Mouse (Mus musculus) erythroblast, adult 5-6 weeks (primary cell): ENCODE data around the gene Colgalt1. TPM values are rescaled to one million over a fixed set of nuclear protein-coding genes. Genes with fewer than 3 reads are reported as not detected.

Experiments used
- ATAC-seq: replicated peaks from 2 replicates; pipeline ENCODE4 v1.8.0; 2016; ENCODE audit warnings: moderate number of reproducible peaks, mild to moderate bottlenecking, moderate TSS enrichment, inconsistent platforms; ENCODE audit not compliant: poor library complexity, low FRiP score, severe bottlenecking
- total RNA-seq, 2 experiments: library from RNA; stranded (forward) in 1 of 2; stranded (reverse) in 1 of 2; fragments of 150-400 nt in 1 of 2; fragments of 200-764, 138-1000 nt in 1 of 2; gene quantifications; 2 replicates each; pipeline versions ENCODE4 v1.2.3 to v1.2.4; 2015 to 2017; ENCODE audit warnings: low replicate concordance in 2 of 2

Gene Colgalt1
- 9.8 and 19.9 TPM in 2 replicates for total RNA-seq (2015; ENCODE audit: low replicate concordance)
- total RNA-seq (2017; ENCODE audit: low replicate concordance) = 9.6 and 10.8 TPM in 2 replicates

DNA sequence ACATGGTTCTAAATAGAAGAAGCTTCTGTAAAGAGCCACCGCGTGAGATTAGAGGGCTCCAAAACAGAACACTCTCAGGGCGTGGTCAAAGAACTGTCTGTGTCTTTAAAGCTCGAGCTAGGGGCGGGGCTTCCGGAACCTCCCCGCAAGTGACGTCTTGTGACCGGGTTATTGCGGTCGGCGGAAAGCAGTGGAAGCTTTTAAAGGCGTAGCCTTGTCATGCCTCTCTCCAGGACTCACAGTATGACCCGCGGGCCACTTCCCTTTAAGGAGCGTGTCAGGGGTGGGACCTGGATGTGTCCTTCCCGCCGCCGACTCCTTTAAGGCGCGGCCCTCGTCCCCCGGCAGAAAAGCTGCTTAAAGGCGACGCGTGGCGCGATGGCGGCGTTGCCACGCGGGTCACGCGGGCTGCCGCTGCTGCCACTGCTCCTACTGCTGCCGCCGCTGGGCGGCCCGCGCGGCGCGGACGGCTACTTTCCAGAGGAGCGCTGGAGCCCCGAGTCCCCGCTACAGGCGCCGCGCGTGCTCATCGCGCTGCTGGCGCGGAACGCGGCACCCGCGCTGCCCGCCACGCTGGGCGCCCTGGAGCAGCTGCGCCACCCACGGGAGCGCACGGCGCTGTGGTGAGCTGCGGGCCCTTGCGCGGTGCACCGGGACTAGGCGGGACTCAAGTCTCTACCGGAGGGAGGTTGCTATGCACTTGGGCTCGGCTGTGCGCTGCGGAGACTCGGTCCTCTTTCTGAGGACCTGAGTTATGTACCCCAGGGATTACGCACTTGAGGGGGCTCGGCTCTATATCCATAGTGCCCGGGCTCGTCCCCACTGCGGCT lies at the start of gene Colgalt1:
Gene Colgalt1, plus strand, starts transcription at position 177 of the 830 bp plus-strand sequence.
- ATAC-seq = peak; percentile 98

DNA sequence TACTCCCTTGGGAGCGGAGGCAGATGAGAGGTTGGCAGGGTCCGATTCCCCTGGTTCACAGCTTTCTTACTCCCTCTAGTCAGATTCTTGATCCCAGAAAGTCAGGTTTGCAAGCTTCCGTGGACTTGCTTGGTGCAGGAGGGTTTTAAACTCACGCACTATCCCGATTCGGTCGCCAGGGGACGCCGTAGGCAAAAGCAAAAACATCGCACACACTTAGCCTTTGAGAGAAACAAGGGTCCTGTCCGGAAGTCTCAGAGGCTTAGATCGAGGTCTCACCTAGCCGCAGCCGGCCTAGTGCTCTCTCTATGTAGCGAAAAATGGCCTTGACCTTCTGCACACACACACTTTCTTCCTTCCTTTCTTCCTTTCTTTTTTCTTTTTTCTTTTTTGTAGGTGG lies 49.4 kb upstream of the Colgalt1 start:
- no peak for ATAC-seq

DNA sequence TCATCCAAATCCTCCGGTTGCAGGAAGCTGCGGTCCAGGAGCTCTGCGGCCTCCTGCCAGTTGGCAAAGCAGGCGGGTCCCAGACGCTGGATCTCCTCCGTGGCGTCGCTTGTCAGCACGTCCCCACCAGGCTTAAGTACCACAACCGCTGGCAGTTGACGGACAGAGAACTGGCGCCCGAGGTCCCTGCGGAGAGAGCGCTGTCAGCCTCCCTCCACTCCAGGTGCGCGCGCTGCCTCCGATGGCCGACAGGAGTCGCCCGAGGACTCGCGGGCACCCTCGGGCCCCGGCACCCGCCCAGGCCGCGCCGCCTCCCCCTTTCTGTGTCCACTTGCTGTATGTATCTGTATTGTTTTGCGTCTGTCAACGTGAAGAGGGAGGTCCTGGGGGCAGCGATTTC lies 48.0 kb upstream of the Colgalt1 start:
- ATAC-seq = peak; percentile 76

DNA sequence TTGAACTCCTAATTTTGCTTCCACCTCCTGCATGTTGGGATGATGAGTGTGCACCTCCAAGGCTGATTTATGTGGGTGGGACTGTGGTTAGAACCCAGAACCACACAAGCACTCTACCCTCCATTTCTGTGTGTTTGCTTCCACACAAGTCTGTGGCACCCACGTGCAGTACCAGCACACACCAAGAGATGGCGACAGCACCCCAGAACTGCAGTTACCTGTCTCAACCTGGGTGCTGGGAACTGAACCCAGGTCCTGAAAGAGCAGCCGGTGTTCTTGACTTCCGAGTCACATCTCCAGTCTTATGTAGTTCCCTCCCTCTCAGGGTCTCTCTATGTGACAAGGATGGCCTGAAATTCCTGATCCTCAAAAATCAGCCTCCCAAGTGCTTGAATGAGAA lies 46.8 kb upstream of the Colgalt1 start:
- ATAC-seq = no peak

DNA sequence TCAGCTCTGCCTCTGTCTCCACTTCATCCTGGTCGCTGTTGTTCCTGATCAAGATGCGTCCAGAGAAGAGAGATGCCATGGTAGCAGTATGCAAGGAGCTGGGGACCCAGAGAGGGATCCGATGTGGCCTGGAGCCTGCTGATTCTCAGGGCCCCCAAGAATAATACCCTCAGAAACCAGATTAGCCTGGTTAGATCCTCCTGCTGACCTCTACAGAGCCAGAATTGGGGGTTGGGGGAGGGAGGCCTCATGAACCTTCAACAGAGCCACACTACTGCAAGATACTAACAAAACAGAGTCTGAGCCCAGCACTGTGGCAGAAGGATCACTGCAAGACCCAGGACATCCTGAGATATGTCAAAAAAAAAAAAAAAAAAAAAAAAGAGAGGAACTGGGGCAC lies 44.3 kb upstream of the Colgalt1 start, which contains the start of gene Nxnl1:
Gene Nxnl1, minus strand, starts transcription at position 101 of the 400 bp plus-strand sequence.
- no peak for ATAC-seq

DNA sequence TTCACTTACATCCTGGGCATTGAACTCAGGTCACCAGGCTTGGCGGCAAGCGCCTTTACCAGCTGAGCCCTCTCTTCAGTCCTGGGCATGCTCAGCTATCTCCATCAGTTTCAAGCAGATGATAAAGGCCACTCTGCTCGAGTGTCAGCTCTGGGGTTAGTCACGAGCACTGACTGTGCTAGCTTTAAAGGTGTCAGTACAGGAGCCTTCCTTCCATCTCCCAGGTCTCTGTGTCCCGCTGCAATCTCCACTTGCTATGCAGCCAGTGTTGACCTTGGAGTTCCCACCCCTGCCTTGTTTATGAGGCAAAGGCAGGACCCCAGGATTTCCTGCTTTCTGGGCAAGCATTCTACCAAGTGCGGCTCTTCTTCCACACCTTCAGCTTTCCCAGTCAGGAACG lies 43.2 kb upstream of the Colgalt1 start:
- no peak for ATAC-seq

DNA sequence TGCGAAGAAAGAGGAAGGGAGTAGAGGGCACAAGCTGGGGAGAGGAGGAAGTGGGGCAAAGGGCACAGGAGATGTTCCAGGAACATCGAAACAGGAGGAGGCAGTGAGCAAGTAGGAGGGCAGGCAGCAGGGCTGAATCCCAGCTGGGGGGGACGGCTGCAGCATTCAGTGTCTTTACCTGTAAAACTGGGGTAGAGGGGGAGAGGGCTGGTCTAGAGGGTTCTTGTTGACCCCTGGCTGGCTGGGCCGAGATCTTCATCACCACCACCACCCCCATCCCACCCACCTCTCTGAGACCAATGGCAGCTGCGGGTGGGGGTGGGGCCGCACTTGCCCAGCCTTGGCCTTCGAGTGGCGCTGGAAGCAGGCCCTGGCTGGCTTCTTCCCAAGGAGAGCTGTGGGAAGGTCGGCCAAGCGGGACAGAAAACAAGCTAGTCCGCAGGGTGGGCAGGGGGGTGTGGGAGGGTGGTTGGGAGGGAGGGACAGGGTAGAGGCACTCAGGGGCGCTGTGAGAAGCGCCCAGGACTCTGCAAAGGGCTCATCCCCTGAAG lies 42.3 kb upstream of the Colgalt1 start, which contains the start of gene Slc27a1:
Gene Slc27a1, plus strand, starts transcription at position 496 of the 551 bp plus-strand sequence.
- no peak for ATAC-seq

DNA sequence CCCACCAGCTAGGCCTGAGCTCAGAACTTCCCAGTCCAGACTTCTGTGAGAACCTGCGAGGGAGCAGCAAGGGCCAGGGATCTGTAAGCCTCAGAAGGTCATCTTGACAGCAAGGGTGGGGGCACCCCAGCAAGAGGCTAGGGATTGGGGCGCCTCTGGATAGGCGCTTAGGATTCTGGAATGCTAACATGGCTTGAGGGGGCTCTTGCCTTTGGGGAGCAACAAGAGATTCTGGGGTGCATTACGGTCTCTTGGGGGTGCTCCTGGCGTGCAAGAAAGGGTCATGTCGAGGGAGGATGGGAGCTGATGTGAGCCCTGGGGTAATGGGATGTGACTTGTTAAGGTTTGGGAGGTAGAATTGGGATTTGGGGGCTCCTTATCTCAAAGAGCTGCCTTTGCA lies 41.9 kb upstream of the Colgalt1 start:
- no peak for ATAC-seq

DNA sequence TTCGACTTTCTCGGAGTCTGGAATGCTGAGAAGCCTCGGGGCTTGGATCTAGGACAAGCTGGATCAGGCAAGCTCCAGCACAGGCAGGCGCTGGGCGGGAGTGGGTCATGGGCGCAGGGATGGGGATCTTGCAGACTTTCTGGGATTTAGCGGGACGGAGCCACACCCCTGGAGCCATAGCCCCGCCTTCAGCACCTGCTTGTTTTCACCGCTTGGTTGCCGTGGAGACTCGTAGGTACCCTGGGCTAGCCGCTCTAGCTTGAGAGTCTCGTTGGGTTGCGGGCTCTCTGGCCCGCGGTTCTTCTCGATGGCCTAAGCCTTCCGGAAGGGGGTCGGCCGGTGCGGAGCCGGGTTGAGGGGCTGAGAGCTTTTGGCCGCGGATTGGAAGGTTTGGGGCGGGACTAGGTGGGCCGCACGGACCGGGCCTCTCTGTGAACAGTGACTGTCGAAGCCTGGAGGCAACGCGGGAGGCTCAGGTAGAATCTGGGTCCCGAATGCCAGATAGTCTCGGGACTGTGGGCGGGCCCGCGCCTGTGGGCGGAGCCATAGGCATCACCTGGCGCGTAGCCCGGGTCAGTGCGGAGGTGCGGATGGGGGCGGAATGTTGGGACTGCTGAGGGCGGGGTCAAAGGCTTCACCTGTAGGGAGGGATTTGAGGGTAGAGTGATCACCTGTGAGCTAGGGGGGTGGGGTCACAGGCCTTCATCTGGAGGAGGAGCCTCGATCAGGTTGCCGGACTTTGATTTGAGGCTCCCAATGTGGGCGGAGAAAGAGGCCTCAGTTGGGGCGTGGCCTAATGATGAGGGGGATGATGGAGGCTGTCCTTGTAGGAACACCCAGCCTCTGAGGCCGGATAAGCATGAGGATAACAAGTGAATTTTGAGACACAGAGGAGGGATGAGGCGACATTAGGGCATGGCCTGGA lies 41.2 kb upstream of the Colgalt1 start:
- peak; percentile 58; the same call in 1 of the 2 replicates for ATAC-seq

DNA sequence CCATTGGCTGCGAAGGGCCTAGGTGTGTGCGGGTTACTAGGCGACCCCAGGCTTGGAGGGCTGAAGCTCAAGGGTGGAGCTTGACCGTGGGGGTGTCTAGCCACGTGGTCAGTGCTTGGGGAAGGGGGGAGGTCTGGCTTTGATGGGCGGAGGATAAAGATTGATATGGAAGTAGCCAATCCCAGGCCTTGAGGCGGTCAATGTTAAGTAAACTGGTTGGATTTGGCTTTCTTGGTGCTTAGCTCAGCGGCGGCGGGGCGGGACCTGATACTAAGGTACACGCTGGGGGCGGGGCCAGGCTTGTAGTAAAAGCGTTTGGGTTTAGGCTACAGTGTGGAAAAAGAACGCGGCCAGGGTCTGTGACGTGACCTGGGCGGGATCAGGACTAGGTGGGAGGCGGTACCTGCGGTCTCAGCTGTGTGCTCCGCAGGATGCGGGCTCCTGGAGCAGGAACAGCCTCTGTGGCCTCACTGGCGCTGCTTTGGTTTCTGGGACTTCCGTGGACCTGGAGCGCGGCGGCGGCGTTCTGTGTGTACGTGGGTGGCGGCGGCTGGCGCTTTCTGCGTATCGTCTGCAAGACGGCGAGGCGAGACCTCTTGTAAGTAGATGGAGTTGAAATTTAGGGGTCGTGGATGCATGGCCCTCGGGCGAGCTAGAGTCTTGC lies 40.4 kb upstream of the Colgalt1 start:
- ATAC-seq = peak; percentile 56

DNA sequence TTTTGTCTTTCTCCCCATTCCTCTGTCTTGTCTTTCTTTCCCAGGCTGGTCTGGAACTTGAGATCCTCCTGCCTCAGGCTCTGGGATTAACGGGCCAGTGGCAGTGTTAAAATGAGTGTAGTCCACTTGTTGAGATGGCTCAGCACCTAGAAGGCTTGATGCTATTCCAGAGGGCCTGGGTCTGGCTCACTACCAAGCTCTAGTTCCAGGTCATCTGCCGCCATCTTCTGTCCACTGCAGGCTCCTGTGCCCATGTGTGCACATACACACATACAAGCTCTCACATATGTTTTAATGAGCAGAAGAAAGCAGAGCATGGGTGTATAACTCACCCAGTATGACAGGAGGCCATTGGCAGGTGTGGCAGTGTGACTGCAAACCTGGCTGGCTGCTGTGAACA lies 38.7 kb upstream of the Colgalt1 start:
- no peak for ATAC-seq

DNA sequence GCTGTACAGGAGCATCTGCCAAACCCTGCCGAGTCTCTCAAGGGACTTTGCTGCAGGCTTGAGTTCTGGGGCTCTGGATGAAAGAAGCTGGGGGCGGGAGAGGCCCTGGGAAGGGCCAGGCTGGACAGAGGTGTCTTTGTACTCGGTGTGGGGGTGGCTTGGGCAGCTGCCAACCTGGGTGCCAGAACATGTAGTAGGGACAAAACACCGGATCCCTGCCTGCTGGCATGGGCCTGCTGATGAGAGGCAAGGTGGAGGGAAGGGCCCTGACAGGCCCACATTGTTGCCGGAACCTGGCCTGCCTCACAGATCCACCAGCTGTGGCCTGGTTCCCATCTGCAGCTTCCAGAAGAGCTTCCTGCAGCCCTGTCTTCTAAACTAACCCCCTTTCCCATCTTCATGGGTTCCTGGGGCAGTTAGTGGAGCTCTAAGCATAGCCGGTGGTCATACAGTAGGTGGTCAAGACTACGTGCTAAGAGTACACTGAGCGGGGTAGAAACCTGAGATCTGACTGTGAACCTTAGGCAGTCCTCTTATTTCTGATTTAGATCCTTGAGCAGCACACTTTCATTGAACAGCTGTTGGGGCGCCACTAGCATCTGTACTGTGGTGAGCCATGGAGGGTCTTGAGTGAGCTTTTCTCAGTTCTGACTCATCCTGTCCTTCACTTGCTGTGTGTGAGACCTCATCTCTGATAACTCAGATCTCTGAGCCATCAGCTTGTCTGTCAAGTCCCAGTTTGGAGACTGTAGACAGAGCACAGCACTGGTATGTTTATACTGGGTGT lies 37.8 kb upstream of the Colgalt1 start:
- no peak for ATAC-seq

DNA sequence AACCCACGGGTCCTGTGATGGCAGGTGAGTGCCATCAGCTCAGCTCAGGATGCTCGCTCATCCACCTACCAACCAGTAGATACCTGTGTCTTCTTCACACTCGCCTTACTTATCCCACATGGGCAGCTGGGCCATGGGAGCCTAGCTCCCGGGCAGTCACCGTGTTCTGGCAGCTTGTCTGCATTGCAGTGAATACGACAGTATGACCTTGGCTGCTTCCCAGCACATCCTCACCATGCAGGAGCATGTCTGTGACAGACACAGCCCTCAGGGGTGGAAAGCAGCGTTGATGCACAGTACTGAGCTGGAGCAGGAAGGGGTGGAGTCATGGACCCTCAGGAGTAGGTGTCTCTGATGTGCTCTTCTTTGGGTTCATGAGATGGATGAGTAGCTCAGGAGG lies 36.4 kb upstream of the Colgalt1 start:
- no peak for ATAC-seq

DNA sequence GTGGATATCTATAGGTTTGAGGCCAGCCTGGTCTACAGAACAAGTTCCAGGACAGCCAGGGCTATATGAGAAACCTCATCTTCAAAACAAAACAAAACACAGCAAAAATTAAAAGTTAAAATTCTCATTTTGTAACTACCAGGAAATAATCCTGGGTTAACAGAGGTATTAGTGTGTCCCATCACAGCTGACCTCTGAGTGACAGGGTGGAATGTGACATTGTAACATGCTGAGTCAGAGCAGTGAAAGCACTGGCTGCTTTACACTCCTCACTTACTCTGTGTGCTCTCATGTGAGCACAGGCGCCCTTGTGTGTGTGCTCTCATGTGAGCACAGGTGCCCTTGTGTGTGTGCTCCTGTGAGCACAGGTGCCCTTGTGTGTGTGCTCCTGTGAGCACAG lies 35.8 kb upstream of the Colgalt1 start:
- no peak for ATAC-seq

DNA sequence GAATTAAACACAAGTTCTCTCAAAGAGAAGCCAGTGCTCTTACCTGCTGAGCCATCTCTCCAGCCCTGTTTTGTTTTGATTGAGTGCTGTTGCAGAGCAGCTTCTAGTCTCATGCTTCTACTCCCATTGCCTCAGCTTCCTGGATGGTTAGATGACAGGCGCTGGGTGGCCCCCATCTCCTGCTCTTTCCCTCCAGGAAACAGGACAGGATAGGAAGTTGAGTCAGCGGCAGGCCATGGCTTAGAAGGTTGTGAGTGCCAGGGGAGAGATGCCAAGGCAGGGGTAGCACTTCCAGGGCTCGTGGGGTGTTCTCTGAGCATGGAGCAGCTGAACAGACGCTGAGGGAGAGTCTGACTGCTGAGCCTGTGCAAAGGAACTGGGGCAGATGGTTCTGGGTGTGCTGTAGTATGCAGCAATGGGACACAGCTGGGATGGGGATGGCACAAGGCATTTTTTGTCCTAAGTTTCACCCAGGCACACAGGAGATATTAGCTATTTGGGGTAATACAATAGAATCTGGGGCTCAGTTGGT lies 32.9 kb upstream of the Colgalt1 start:
- ATAC-seq = no peak

DNA sequence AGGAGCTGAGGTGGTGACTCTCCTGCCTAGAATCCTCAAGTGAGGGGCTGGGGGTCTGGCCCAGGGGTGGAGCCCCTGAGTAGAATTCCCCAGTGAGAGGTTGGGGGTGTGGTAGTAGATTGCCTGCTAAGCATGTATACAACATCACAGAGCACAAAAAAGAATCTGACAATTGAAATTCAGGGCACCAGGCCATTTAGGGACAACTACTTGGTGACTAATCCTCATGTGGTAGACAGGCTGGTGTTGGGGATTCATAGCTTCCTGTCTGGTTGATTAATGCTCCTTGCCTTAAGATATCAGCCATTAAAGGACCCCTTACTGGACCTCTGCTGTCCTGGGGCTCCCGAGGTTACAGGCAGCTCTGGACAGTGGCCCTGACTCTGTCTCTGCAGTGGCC lies 31.8 kb upstream of the Colgalt1 start:
- no peak for ATAC-seq

DNA sequence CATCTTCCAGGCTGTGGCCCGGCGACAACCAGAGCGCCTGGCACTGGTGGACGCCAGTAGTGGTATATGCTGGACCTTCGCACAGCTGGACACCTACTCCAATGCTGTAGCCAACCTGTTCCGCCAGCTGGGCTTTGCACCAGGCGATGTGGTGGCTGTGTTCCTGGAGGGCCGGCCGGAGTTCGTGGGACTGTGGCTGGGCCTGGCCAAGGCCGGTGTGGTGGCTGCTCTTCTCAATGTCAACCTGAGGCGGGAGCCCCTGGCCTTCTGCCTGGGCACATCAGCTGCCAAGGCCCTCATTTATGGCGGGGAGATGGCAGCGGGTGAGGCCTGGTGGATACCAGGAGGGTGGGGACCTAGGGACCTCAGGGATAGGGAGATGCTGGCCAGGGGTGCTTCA lies 31.3 kb upstream of the Colgalt1 start:
- no peak for ATAC-seq

DNA sequence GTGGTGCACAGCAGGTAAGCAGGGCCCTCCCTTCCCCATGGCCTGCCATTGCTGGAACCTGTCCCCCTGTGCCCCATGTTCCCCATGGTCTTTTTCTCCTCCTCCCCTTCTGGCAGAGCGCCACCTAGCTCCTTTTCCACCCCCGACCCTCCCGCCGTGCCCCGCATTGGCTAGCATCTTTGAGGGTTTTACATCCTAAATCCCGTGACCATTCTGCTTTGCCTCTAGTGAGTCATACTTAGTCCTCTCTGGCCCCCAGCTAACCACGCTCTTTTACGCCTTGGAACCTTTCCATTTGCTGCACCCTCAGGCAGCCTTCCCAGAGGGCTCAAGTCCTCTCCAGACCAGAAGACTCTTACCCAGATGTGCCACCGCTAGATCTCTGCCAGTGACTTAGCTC lies 30.6 kb upstream of the Colgalt1 start:
- ATAC-seq = no peak

DNA sequence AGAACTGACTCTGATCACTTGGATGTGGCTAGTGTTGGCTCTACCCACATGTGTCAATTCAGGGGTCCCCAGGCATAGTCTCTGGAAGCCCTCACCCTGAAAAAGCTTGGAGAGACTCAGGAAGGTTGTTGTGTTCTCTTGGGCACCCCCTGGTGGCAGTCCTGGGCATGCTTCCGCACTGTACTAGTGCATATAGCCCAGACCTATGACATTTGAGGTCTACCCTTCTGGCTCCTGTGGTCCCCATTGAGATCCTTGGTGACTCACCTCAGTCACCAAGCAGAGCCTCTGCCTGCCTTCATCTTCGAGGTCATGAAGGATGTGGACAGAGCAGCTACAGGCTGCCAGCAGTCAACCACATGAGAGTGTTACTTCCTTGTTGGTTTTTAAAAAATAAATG lies 23.9 kb upstream of the Colgalt1 start:
- ATAC-seq = peak; percentile 38
